Mouse (Mus musculus) limb, embryonic 13.5 days (tissue): ENCODE measurements around the gene Snap47. TPM values are rescaled to one million over a fixed set of nuclear protein-coding genes. Genes with fewer than 3 reads are reported as not detected.

ENCODE experiments used
- ATAC-seq: fragments of 200-750 bp; cut with Nextera tagmentation; 2 replicates; pipeline ENCODE4 v1.8.0; 2017; ENCODE audit warnings: low read depth, moderate number of reproducible peaks, moderate TSS enrichment; ENCODE audit not compliant: low FRiP score
- H3K27ac ChIP-seq: fragments of 300-500 bp; sonication (generic); 2 replicates; pipeline ENCODE4 v1.5.1; 2015; ENCODE audit warnings: inconsistent platforms, mild to moderate bottlenecking, moderate library complexity
- H3K27me3 ChIP-seq: fragments of 300-500 bp; sonication (generic); 2 replicates; pipeline ENCODE4 v1.6.1; 2015; ENCODE audit warnings: mild to moderate bottlenecking, inconsistent platforms
- H3K36me3 ChIP-seq: fragments of 300-500 bp; sonication (generic); 2 replicates; pipeline ENCODE4 v1.6.1; 2015; ENCODE audit warnings: inconsistent platforms, mild to moderate bottlenecking, moderate library complexity
- H3K4me1 ChIP-seq: fragments of 300-500 bp; sonication (generic); 2 replicates; pipeline ENCODE4 v1.6.1; 2015; ENCODE audit warnings: inconsistent platforms
- H3K4me2 ChIP-seq: fragments of 300-500 bp; sonication (generic); replicated peaks from 2 replicates; pipeline ENCODE4 v1.6.1; 2015; ENCODE audit warnings: inconsistent platforms, mild to moderate bottlenecking, moderate library complexity
- H3K4me3 ChIP-seq: fragments of 300-500 bp; sonication (generic); 2 replicates; pipeline ENCODE4 v1.5.1; 2015; ENCODE audit warnings: moderate library complexity, mild to moderate bottlenecking, inconsistent platforms
- H3K9ac ChIP-seq: fragments of 300-500 bp; sonication (generic); 2 replicates; pipeline ENCODE4 v1.6.1; 2015; ENCODE audit warnings: mild to moderate bottlenecking, inconsistent platforms
- H3K9me3 ChIP-seq: fragments of 300-500 bp; sonication (generic); 2 replicates; pipeline ENCODE4 v1.6.1; 2016; ENCODE audit warnings: inconsistent platforms
- WGBS: fragments of 180-500 bp; shearing (Covaris S2); methylation state at CpG from one replicate; pipeline ENCODE4 v1.1.7; 2015; 5-methylcytosine and 5-hydroxymethylcytosine counted together
- polyA plus RNA-seq: library from polyadenylated mRNA; unstranded; fragments of >200 nt; fragmentation: Nextera tagmentation; extraction: Ambion mirVana; gene quantifications from 2 replicates; pipeline ENCODE4 v1.2.1, GENCODE M21; 2015

Gene Snap47
- polyA plus RNA-seq = 149 TPM in 2 replicates

GRCm38 (mm10) chr11:59451086-59451485 lies at the start of gene Snap47:
Snap47 (minus strand) TSS chr11:59451186.
- Histone ChIP-seq H3K9ac (peak within 1 kb of the TSS; percentile 88), H3K4me2 (peak within 1 kb of the TSS; percentile 91), H3K27me3 (no peaks in the 10 kb centered on the region), H3K9me3 (no peaks in the 10 kb centered on the region), H3K4me1 (peaks cover 31% of the 10 kb centered on the region), H3K27ac (peak within 1 kb of the TSS; percentile 87), H3K36me3 (peaks cover 45% of the 10 kb centered on the region), H3K4me3 (peak within 1 kb of the TSS; percentile 84)
- WGBS = 81% methylated on average over 4 of the region's 4 CpGs
- ATAC-seq = no peak

- Histone ChIP-seq H3K4me1 (no peaks in the 10 kb centered on the region), H3K27me3 (no peaks in the 10 kb centered on the region), H3K4me2 (no peak overlapping the region), H3K9me3 (no peaks in the 10 kb centered on the region), H3K4me3 (no peak overlapping the region), H3K27ac (no peak overlapping the region), H3K36me3 (peaks cover 100% of the 10 kb centered on the region), H3K9ac (no peak overlapping the region)
- no peak for ATAC-seq
- 94% methylated on average over 7 of the region's 7 CpGs for WGBS
Measured at GRCm38 (mm10) chr11:59497747-59498146, 46.8 kb upstream of the Snap47 start.

GRCm38 (mm10) chr11:59496672-59497310 lies 45.8 kb upstream of the Snap47 start:
- no peak overlapping the region for H3K4me2 ChIP-seq
- no peaks in the 10 kb centered on the region for H3K9me3 ChIP-seq
- no peak overlapping the region for H3K9ac ChIP-seq
- no peak overlapping the region for H3K27ac ChIP-seq
- ATAC-seq = no peak
- H3K36me3 ChIP-seq = peaks cover 100% of the 10 kb centered on the region
- no peaks in the 10 kb centered on the region for H3K27me3 ChIP-seq
- no peaks in the 10 kb centered on the region for H3K4me1 ChIP-seq
- WGBS = 87% methylated on average over 6 of the region's 6 CpGs
- H3K4me3 ChIP-seq = no peak overlapping the region

GRCm38 (mm10) chr11:59486222-59486621 lies 35.2 kb upstream of the Snap47 start:
- H3K27me3 ChIP-seq = no peaks in the 10 kb centered on the region
- no peaks in the 10 kb centered on the region for H3K9me3 ChIP-seq
- no peak for ATAC-seq
- 78% methylated on average over 8 of the region's 8 CpGs for WGBS
- peaks cover 66% of the 10 kb centered on the region for H3K36me3 ChIP-seq
- no peak overlapping the region for H3K4me2 ChIP-seq
- H3K27ac ChIP-seq = no peak overlapping the region
- no peak overlapping the region for H3K4me3 ChIP-seq
- H3K9ac ChIP-seq = no peak overlapping the region
- H3K4me1 ChIP-seq = no peaks in the 10 kb centered on the region

- Histone ChIP-seq H3K4me1 (no peaks in the 10 kb centered on the region), H3K36me3 (peaks cover 60% of the 10 kb centered on the region), H3K9me3 (no peaks in the 10 kb centered on the region), H3K9ac (no peak overlapping the region), H3K27ac (no peak overlapping the region), H3K4me3 (no peak overlapping the region), H3K27me3 (no peaks in the 10 kb centered on the region), H3K4me2 (no peak overlapping the region)
- no peak for ATAC-seq
- 45% methylated on average over 2 of the region's 2 CpGs for WGBS
Measured at GRCm38 (mm10) chr11:59485641-59486040, 34.7 kb upstream of the Snap47 start.

- ATAC-seq = no peak
- no peak overlapping the region for H3K4me2 ChIP-seq
- H3K4me3 ChIP-seq = no peak overlapping the region
- 6% methylated on average over 2 of the region's 2 CpGs for WGBS
- no peaks in the 10 kb centered on the region for H3K27me3 ChIP-seq
- no peak overlapping the region for H3K27ac ChIP-seq
- H3K9me3 ChIP-seq = no peaks in the 10 kb centered on the region
- H3K36me3 ChIP-seq = peaks cover 36% of the 10 kb centered on the region
- H3K4me1 ChIP-seq = no peaks in the 10 kb centered on the region
- no peak overlapping the region for H3K9ac ChIP-seq
Measured at GRCm38 (mm10) chr11:59483212-59483611, 32.2 kb upstream of the Snap47 start.

DNA sequence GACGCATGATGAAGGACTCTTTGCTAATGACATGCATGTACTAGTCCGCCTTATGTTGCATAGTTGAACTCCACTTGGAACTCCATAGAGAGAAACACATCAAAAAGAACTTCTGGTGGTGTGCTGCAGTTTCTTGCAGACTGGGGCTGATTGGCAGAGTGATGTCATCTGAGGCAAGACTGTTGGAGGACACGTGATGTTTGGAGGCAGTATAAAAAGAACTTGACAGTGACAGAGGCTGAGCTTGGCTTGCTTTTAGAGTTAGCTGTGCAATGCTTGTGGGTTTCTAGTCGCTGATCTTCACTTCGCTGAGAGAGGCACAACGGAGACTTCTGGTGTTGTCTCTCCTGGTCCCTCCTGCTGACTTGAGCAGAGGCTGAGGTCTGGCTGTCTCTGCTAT lies 26.3 kb upstream of the Snap47 start:
- no peak overlapping the region for H3K4me3 ChIP-seq
- no peak overlapping the region for H3K4me2 ChIP-seq
- no peaks in the 10 kb centered on the region for H3K9me3 ChIP-seq
- ATAC-seq = no peak
- 65% methylated on average over 6 of the region's 6 CpGs for WGBS
- H3K36me3 ChIP-seq = no peaks in the 10 kb centered on the region
- H3K27ac ChIP-seq = no peak overlapping the region
- H3K4me1 ChIP-seq = no peaks in the 10 kb centered on the region
- no peak overlapping the region for H3K9ac ChIP-seq
- no peaks in the 10 kb centered on the region for H3K27me3 ChIP-seq

DNA sequence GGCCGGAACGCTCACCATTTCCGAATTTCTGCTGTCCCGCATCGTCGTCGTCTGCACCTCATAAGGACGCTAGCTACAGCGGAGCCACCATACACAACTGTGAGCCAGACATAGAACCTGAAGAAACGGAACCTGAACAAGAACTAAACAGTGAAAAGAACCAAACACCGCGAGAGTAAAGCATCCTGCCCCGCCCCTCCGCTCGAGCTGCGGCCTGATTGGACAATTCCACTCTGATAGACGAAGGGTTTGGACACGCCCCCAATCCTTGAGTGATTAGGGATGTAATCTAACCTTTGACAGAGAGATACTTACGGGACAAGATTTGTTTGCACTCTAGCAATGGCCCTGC lies 21.3 kb upstream of the Snap47 start, which contains the start of gene Zfp867:
TSS of gene Zfp867 (minus strand) at position 149 of the 352 bp plus-strand sequence.
- Histone ChIP-seq H3K9me3 (no peaks in the 10 kb centered on the region), H3K4me1 (peaks cover 12% of the 10 kb centered on the region), H3K27ac (peak within 1 kb of the TSS; percentile 83; the same call in 1 of the 2 replicates), H3K9ac (peak within 1 kb of the TSS; percentile 87), H3K4me3 (peak within 1 kb of the TSS; percentile 81), H3K27me3 (no peaks in the 10 kb centered on the region), H3K4me2 (peak within 1 kb of the TSS; percentile 88), H3K36me3 (no peaks in the 10 kb centered on the region; the same call in 1 of the 2 replicates)
- under 1% methylated on average over 19 of the region's 19 CpGs for WGBS
- ATAC-seq = peak; percentile 92

DNA sequence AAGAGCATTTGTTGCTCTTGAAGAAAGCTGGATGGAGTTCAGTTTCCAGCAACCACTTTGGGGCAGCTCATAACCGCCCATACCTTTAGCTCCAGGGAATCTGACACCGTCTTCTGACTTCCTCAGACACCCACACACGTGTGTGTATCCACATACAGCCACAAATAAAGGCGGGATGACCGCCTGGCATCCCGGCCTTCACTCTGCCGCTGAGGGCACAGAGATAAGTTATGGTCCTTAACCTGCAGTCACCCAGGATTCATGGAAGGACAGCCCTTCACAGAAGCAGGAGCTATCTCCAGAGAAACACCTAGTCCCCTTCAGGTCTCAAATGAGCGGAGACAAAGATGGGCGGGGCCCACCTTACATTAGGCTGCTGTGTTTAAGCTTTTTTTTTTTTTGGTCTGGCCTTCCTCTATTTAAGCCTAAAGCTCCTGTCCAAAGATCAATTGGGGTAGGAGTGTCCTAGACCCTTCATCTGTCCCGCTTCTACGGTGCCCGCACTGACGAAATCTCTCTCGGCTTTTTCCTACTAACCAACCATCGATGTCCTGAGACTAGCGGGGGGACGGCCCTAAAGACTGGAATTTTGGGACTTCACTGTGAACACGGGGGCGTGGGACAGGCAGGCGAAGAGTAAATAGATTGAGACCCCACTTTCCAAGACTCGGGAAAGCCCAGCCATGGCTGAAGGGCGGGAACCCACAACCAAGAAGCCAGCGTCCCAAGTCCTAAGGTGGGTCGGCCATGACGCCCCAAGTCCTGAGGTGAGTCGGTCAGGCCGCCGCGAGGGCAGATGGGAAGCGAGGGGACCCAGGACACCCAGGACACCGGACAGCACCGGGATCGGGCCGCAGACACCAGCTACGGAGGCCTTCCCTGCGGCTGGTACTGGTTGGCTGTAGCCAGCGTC lies 20.7 kb upstream of the Snap47 start:
- peak; percentile 46; the same call in 1 of the 2 replicates for ATAC-seq
- Histone ChIP-seq H3K4me3 (peak overlapping the region; percentile 81), H3K27me3 (no peaks in the 10 kb centered on the region), H3K4me1 (peaks cover 12% of the 10 kb centered on the region), H3K9ac (peak overlapping the region; percentile 87), H3K27ac (peak overlapping the region; percentile 83; the same call in 1 of the 2 replicates), H3K9me3 (0 out of 2 replicates have a peak, but pooled peaks cover under 1% of the 10 kb centered on the region), H3K36me3 (peaks cover 6% of the 10 kb centered on the region), H3K4me2 (peak overlapping the region; percentile 88)
- 4% methylated on average over 37 of the region's 37 CpGs for WGBS

GRCm38 (mm10) chr11:59460459-59460858 lies 9.5 kb upstream of the Snap47 start:
- Histone ChIP-seq H3K9me3 (peaks cover 24% of the 10 kb centered on the region), H3K4me3 (no peak overlapping the region), H3K4me1 (peaks cover 12% of the 10 kb centered on the region), H3K9ac (no peak overlapping the region), H3K27ac (no peak overlapping the region), H3K27me3 (no peaks in the 10 kb centered on the region), H3K4me2 (no peak overlapping the region), H3K36me3 (peaks cover 88% of the 10 kb centered on the region)
- ATAC-seq = no peak
- WGBS = 95% methylated on average over 2 of the region's 2 CpGs

- ATAC-seq = peak; percentile 76
- Histone ChIP-seq H3K4me1 (peaks cover 12% of the 10 kb centered on the region), H3K9me3 (peaks cover 19% of the 10 kb centered on the region), H3K36me3 (peaks cover 88% of the 10 kb centered on the region), H3K27ac (0 out of 2 replicates have a peak overlapping the region, but pooled peaks have one; percentile 33), H3K9ac (no peak overlapping the region), H3K27me3 (no peaks in the 10 kb centered on the region), H3K4me2 (no peak overlapping the region), H3K4me3 (no peak overlapping the region)
- WGBS = 34% methylated on average over 5 of the region's 5 CpGs
Measured at GRCm38 (mm10) chr11:59458973-59459372, 8.0 kb upstream of the Snap47 start.

- no peak overlapping the region for H3K27ac ChIP-seq
- WGBS = 88% methylated on average over 2 of the region's 2 CpGs
- no peaks in the 10 kb centered on the region for H3K9me3 ChIP-seq
- no peak overlapping the region for H3K4me3 ChIP-seq
- H3K36me3 ChIP-seq = peaks cover 86% of the 10 kb centered on the region
- no peak for ATAC-seq
- peaks cover 12% of the 10 kb centered on the region for H3K4me1 ChIP-seq
- no peak overlapping the region for H3K4me2 ChIP-seq
- H3K9ac ChIP-seq = no peak overlapping the region
- no peaks in the 10 kb centered on the region for H3K27me3 ChIP-seq
Measured at GRCm38 (mm10) chr11:59456891-59457290, 5.9 kb upstream of the Snap47 start.
